Mouse (Mus musculus) yolk sac, embryonic 10.5 days (tissue): ENCODE results near the gene Ube2d3.
"Not testable (repeated sequence)": the region's sequence is repeated elsewhere in the genome, so short reads cannot be mapped to it uniquely, and the experiment has no call there.

Source experiments
- DNase-seq: peaks from one replicate; pipeline ENCODE4 v3.0.0-alpha.2; 2017; ENCODE audit warnings: low spot score

Ube2d3 gene

GRCm38 (mm10) chr3:135438531-135438912 is 573 bp downstream of the Ube2d3 start:
- peak; percentile 96 for DNase-seq

GRCm38 (mm10) chr3:135438913-135439531 is 1.1 kb downstream of the Ube2d3 start:
- DNase-seq = peak; percentile 91

- DNase-seq = no peak
These were observed 1.7 kb downstream of the Ube2d3 start for GRCm38 (mm10) chr3:135439651-135440050.

- peak; percentile 45 for DNase-seq
These were observed 2.3 kb downstream of the Ube2d3 start for GRCm38 (mm10) chr3:135440221-135440620.

GRCm38 (mm10) chr3:135440621-135441020 is 2.7 kb downstream of the Ube2d3 start:
- DNase-seq = peak; percentile 8

GRCm38 (mm10) chr3:135444930-135445329 is 7.0 kb downstream of the Ube2d3 start:
- no peak for DNase-seq

- DNase-seq = no peak
These were observed 21.0 kb downstream of the Ube2d3 start for GRCm38 (mm10) chr3:135458981-135459380.

- DNase-seq = no peak
These were observed 30.5 kb downstream of the Ube2d3 start for GRCm38 (mm10) chr3:135468402-135468801.

- no peak for DNase-seq
These were observed 31.2 kb downstream of the Ube2d3 start for GRCm38 (mm10) chr3:135469146-135469545.

GRCm38 (mm10) chr3:135469974-135470373 is 32.0 kb downstream of the Ube2d3 start:
- DNase-seq = no peak

GRCm38 (mm10) chr3:135470823-135471222 is 32.9 kb downstream of the Ube2d3 start:
- DNase-seq = no peak

- peak; percentile 44 for DNase-seq
These were observed 37.1 kb downstream of the Ube2d3 start for GRCm38 (mm10) chr3:135475025-135475424.

- no peak for DNase-seq
These were observed 38.3 kb downstream of the Ube2d3 start for GRCm38 (mm10) chr3:135476286-135476685.

GRCm38 (mm10) chr3:135476977-135477376 is 39.0 kb downstream of the Ube2d3 start:
- DNase-seq = no peak

GRCm38 (mm10) chr3:135479090-135479489 is 41.1 kb downstream of the Ube2d3 start:
- DNase-seq = not testable (repeated sequence)

GRCm38 (mm10) chr3:135480767-135481166 is 42.8 kb downstream of the Ube2d3 start:
- DNase-seq = no peak

GRCm38 (mm10) chr3:135481608-135482007 is 43.7 kb downstream of the Ube2d3 start:
- DNase-seq = no peak

- not testable (repeated sequence) for DNase-seq
These were observed 46.7 kb downstream of the Ube2d3 start for GRCm38 (mm10) chr3:135484650-135485049.

GRCm38 (mm10) chr3:135485128-135485899 is 47.4 kb downstream of the Ube2d3 start, which contains the start of gene Manba:
Gene Manba, plus strand, starts transcription at chr3:135485611.
- DNase-seq = peak; percentile 91

GRCm38 (mm10) chr3:135485900-135486241 is 47.9 kb downstream of the Ube2d3 start:
- no peak for DNase-seq

GRCm38 (mm10) chr3:135486351-135486750 is 48.4 kb downstream of the Ube2d3 start:
- DNase-seq = no peak

GRCm38 (mm10) chr3:135487803-135488202 is 49.9 kb downstream of the Ube2d3 start:
- DNase-seq = no peak

GRCm38 (mm10) chr3:135489865-135490520 is 52.0 kb downstream of the Ube2d3 start:
- no peak for DNase-seq
